Mouse (Mus musculus) spleen, postnatal 14 days (tissue): Measurements from ENCODE around the gene Dlgap5.
"Not testable (repeated sequence)": the region's sequence is repeated elsewhere in the genome, so short reads cannot be mapped to it uniquely, and the experiment has no call there.

Source experiments
- DNase-seq, 2 experiments: peaks; one replicate each; pipeline ENCODE4 v3.0.0; 2021 to 2022; ENCODE audit warnings: low spot score in 2 of 2

Gene Dlgap5

GRCm38 (mm10) chr14:47417775-47418665, at the start of gene Dlgap5:
Dlgap5 (minus strand) TSS chr14:47418407.
- DNase-seq, result peak; percentile 88 to 89

- no peak for DNase-seq
These were observed 47.4 kb upstream of the Dlgap5 start for GRCm38 (mm10) chr14:47465468-47466175.

- no peak for DNase-seq
These were observed 46.2 kb upstream of the Dlgap5 start for GRCm38 (mm10) chr14:47464426-47464825.

GRCm38 (mm10) chr14:47462877-47463460, 44.8 kb upstream of the Dlgap5 start:
- no peak for DNase-seq

- DNase-seq, result no peak
These were observed 44.2 kb upstream of the Dlgap5 start for GRCm38 (mm10) chr14:47462453-47462852.

- no peak for DNase-seq
These were observed 43.8 kb upstream of the Dlgap5 start for GRCm38 (mm10) chr14:47461997-47462396.

GRCm38 (mm10) chr14:47459556-47459955, 41.3 kb upstream of the Dlgap5 start:
- DNase-seq, result no peak

GRCm38 (mm10) chr14:47450121-47450520, 31.9 kb upstream of the Dlgap5 start, which contains the start of gene Fbxo34:
Fbxo34 (plus strand) TSS chr14:47450421.
- not testable (repeated sequence) for DNase-seq

GRCm38 (mm10) chr14:47445331-47446095, 27.3 kb upstream of the Dlgap5 start:
- DNase-seq, result no peak

- DNase-seq, result no peak
These were observed 26.7 kb upstream of the Dlgap5 start for GRCm38 (mm10) chr14:47444907-47445306.

- DNase-seq, result no peak
These were observed 20.7 kb upstream of the Dlgap5 start for GRCm38 (mm10) chr14:47438947-47439346.

- DNase-seq, result no peak
These were observed 14.8 kb upstream of the Dlgap5 start for GRCm38 (mm10) chr14:47432987-47433386.

GRCm38 (mm10) chr14:47422466-47422865, 4.3 kb upstream of the Dlgap5 start:
- DNase-seq, result no peak

GRCm38 (mm10) chr14:47421606-47422005, 3.4 kb upstream of the Dlgap5 start:
- no peak for DNase-seq

- DNase-seq, result no peak
These were observed 1.6 kb upstream of the Dlgap5 start for GRCm38 (mm10) chr14:47419723-47420276.

- no peak for DNase-seq
These were observed 923 bp upstream of the Dlgap5 start for GRCm38 (mm10) chr14:47419034-47419625.

- DNase-seq, result no peak
These were observed 422 bp upstream of the Dlgap5 start for GRCm38 (mm10) chr14:47418666-47418991.

- no peak for DNase-seq
These were observed 861 bp downstream of the Dlgap5 start for GRCm38 (mm10) chr14:47417346-47417745.

GRCm38 (mm10) chr14:47406000-47406399, 12.2 kb downstream of the Dlgap5 start:
- DNase-seq, result no peak

GRCm38 (mm10) chr14:47402735-47403134, 15.5 kb downstream of the Dlgap5 start:
- no peak for DNase-seq

GRCm38 (mm10) chr14:47396165-47396652, 22.0 kb downstream of the Dlgap5 start:
- no peak for DNase-seq
